Mouse (Mus musculus) thymus, postnatal 0 days (tissue): Measurements from ENCODE around the gene Cd3e. TPM values are rescaled to one million over a fixed set of nuclear protein-coding genes. Genes with fewer than 3 reads are reported as not detected.

ENCODE experiments used
- DNase-seq: peaks from one replicate; pipeline ENCODE4 v3.0.0-alpha.2; 2015; ENCODE audit warnings: low spot score
- polyA plus RNA-seq: library from polyadenylated mRNA; unstranded; fragments of >200 nt; fragmentation: Nextera tagmentation; extraction: Ambion mirVana; gene quantifications from 2 replicates; pipeline ENCODE4 v1.2.1, GENCODE M21; 2015

Gene Cd3e
- polyA plus RNA-seq, 1 experiment from 2014 or later: 511 TPM

DNA sequence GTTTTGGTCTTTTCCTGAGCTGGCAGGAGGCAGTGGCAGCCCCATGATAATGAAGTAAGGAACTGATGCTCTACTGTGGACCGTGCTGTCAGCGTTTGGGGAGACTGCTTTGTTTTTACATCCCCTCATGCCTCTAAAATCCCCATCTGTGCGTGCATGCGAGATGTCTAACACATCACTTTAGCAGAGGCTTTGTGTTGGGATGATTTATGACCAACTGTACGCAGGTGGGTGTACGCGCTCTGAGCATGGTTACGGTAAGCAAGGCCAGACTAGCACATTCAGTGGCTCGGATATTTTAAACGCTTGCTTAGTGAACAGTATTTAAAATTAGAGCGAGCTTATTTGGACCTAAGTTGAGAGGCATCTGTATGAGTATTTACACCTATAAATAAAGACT is 8.6 kb upstream of the Cd3e start:
- DNase-seq: no peak

DNA sequence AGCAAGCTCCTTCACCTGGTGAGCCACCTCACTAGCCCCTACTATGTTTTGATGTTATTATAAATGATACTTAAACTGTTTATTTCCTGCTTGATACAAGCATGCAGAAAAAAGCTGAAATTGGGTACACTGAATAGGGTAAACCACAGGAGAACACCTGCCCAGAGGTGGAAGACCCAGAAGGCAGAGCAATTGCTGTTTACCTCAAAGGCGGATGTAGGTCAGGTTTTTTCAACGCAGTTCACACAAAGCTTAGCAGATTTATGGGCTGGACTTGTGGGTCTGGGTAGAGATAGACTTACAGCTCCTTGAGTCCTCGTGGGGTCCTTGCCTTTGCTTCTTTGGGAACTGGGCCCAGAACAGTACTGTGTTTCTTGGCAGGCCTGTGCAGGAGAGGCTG is 6.4 kb upstream of the Cd3e start:
- DNase-seq: peak; percentile 83

GRCm38 (mm10) chr9:45014879-45015278 is 5.5 kb upstream of the Cd3e start:
- DNase-seq: peak; percentile 64

GRCm38 (mm10) chr9:45011291-45011690 is 1.9 kb upstream of the Cd3e start:
- no peak for DNase-seq

DNA sequence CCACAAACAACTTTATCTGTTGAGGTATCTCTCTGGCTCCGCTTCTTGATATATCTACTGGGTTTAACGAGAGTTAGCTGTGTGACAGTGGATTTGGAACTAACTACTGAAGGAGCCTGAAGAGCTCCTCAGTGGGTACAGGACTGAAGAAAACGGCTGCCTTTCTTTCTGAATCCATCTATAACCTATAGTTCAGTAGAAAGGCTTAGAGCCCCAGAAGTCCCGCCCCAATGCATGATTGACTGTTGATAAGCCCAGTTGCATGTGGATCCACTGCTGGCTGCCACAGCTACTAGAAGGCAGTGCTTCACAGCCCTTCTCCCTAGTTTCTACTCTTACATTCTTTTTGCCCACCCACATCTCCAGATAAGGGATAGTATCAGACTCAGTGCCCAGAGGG is 1.0 kb upstream of the Cd3e start:
- DNase-seq: peak; percentile 80

- peak; percentile 79 for DNase-seq
Observed at GRCm38 (mm10) chr9:45008342-45008741, 1.1 kb downstream of the Cd3e start.

DNA sequence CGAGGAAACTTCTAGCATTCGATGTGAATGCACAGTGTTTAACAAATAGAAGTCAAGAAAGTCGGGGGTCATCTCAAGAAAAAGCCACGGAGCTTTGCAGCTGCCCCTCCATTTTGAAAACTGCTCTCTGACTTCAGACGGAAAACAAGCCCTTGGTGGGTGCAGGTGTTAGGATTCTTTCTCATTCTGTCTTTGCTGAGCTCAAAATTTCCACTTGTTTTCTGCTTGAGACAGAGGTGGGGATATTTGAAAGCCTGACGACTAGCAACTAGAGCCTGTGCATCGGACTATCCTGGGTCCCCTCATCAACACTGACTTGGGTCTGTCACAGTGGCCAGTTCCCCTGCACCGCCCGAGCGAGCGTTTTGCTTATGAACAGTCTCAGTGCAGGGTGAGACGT is 2.0 kb downstream of the Cd3e start:
- no peak for DNase-seq

DNA sequence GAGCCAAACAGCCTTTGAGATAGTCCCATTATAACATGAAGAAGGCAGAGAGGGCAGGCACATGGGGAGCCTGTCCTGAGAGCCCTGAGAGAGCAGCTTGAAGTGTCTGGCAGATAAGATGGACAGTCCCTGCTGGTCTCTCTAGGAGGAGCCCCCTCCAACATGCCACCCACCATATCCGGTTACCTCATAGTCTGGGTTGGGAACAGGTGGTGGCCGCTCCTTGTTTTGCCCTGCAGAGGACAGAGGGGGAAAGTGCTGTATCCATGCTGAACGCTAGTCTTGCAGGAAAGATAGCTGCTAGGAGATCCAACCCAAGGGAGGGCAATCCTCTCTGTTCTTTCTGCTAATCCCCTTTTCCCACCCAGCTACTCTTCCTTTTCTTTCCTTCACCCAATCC is 9.2 kb downstream of the Cd3e start:
- DNase-seq: no peak

DNA sequence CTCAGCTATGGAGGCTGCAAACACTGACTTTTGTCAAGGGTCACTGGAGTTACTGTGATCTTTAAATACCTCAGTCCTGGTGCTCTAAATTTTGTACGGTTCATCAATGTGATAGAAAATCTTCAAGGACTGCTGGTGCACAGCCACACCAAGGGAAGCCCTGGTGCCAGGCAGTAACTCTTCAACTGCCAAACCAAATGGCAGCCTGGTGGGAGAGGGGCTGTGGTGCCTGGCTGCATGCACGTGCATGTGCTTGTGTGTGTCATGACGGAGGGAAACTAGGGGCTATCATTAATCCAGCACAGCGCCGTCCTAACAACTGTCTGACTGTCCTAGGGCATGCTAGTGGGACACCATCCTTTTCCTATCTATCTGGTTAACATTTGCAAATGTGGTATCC is 9.7 kb downstream of the Cd3e start:
- DNase-seq: no peak

GRCm38 (mm10) chr9:44999171-44999570 is 10.3 kb downstream of the Cd3e start:
- no peak for DNase-seq

- peak; percentile 74 for DNase-seq
Observed at GRCm38 (mm10) chr9:44998138-44998537, 11.3 kb downstream of the Cd3e start.

GRCm38 (mm10) chr9:44996590-44996989 is 12.8 kb downstream of the Cd3e start:
- peak; percentile 69 for DNase-seq

DNA sequence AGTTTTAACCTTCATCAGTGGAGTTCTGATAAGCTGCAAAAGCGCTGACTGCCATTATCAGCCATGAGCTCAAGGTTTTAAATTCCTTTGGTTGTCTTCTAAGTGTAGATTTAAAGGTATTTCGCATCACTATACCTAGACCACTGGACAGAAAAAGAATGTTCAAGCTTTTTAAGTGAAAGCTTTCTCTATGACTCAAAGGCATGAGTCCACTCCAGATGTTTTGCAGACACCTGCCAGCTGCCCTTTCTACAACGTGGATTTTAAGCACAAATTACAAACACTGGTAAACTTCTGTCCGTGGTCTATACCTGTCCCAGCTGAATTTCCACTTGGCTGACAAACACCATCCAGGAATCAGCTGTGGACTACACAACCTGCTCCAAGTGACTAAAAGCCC is 14.5 kb downstream of the Cd3e start:
- DNase-seq: no peak

GRCm38 (mm10) chr9:44993268-44993667 is 16.2 kb downstream of the Cd3e start:
- DNase-seq: no peak

- DNase-seq: no peak
Observed at GRCm38 (mm10) chr9:44992271-44992670, 17.2 kb downstream of the Cd3e start.

GRCm38 (mm10) chr9:44991821-44992220 is 17.6 kb downstream of the Cd3e start:
- no peak for DNase-seq

DNA sequence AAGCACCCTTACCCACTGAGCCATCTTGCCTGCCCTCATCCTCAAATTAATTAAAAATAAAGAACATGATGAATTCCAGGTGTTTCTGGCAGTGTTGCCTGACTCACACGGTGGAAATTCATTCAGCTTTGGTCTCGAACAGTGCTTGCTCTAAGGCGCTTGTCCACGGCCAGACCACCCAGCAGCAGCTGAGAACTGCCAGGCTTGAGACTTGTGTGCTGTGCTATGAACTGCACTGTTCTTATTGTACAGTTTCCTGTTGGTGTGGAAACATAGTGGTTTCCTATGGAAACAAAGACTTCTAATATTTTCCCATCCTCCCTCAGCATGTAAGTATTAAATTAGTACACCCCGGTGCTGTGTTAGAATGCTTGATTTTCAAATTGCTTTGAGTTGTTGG is 22.5 kb downstream of the Cd3e start:
- DNase-seq: peak; percentile 50

GRCm38 (mm10) chr9:44986242-44986781 is 23.1 kb downstream of the Cd3e start:
- peak; percentile 96 for DNase-seq

DNA sequence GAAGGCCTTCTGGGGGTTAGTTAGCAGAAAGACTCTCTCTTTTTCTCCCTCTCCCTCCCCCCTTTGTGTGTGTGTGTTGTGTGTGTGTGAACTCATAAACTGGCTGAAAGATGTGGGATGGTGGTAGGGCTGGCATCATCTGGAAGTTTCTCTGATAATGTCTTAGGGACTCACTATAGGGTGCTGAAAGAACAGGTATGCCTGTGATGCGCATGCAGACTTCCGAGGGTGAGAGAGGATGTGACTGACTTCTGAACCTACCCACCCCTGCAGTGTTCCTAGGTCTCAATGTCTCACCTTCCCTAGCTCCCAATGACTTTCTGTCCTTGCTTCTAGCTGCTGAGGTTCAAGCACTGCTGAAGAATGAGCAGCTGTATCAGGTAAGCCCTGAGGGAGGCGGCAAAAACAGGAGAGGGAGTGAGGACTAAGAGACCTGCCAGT is 23.7 kb downstream of the Cd3e start:
- DNase-seq: peak; percentile 62

DNA sequence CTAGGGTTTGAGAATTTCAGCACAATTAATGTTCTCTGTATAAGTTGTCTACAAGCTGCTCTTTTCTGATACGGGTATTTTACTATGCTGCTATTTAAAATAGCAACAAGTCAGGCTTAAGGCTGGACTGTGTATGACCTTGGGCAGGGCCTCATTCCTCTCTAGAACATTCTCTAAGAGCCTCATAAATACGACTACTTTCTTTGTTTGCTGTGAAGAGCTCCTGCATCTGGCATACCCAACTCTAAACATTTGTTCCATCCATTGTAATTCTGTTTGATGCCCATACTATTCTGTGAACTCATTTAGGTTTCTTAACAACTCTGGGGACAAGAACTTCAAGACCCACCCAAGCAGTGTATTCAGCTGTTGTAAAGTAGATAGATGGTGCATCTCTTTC is 26.4 kb downstream of the Cd3e start:
- DNase-seq: no peak

GRCm38 (mm10) chr9:44982531-44982930 is 26.9 kb downstream of the Cd3e start:
- peak; percentile 63 for DNase-seq

- DNase-seq: peak; percentile 64
Observed at GRCm38 (mm10) chr9:44982081-44982480, 27.3 kb downstream of the Cd3e start.

- peak; percentile 86 for DNase-seq
Observed at GRCm38 (mm10) chr9:44981676-44982075, 27.8 kb downstream of the Cd3e start, which contains the start of gene Cd3d. Gene Cd3d, plus strand, starts transcription at chr9:44981786.

GRCm38 (mm10) chr9:44981104-44981503 is 28.3 kb downstream of the Cd3e start:
- no peak for DNase-seq
